Mouse (Mus musculus) intestine, embryonic 15.5 days (tissue): Measurements from ENCODE around the gene Msrb3. TPM values are rescaled to one million over a fixed set of nuclear protein-coding genes. Genes with fewer than 3 reads are reported as not detected.

Source experiments
- ATAC-seq: fragments of 200-750 bp; cut with Nextera tagmentation; 2 replicates; pipeline ENCODE4 v1.8.0; 2017; ENCODE audit warnings: moderate TSS enrichment, moderate library complexity
- H3K27ac ChIP-seq: fragments of 300-500 bp; sonication (generic); 2 replicates; pipeline ENCODE4 v1.5.1; 2015; ENCODE audit warnings: mild to moderate bottlenecking, inconsistent platforms
- H3K27me3 ChIP-seq: fragments of 300-500 bp; sonication (generic); replicated peaks from 2 replicates; pipeline ENCODE4 v1.6.1; 2015; ENCODE audit warnings: inconsistent platforms
- H3K36me3 ChIP-seq: fragments of 300-500 bp; sonication (generic); 2 replicates; pipeline ENCODE4 v1.6.1; 2015; ENCODE audit warnings: inconsistent platforms
- H3K4me1 ChIP-seq: fragments of 300-500 bp; sonication (generic); replicated peaks from 2 replicates; pipeline ENCODE4 v1.6.1; 2015; ENCODE audit warnings: inconsistent platforms
- H3K4me2 ChIP-seq: fragments of 300-500 bp; sonication (generic); replicated peaks from 2 replicates; pipeline ENCODE4 v1.6.1; 2015; ENCODE audit warnings: mild to moderate bottlenecking, inconsistent platforms
- H3K4me3 ChIP-seq: fragments of 300-500 bp; sonication (generic); replicated peaks from 2 replicates; pipeline ENCODE4 v1.5.1; 2015; ENCODE audit warnings: inconsistent platforms
- H3K9ac ChIP-seq: fragments of 300-500 bp; sonication (generic); 2 replicates; pipeline ENCODE4 v1.6.1; 2015; ENCODE audit warnings: inconsistent platforms
- H3K9me3 ChIP-seq: fragments of 300-500 bp; sonication (generic); 2 replicates; pipeline ENCODE4 v1.6.1; 2016; ENCODE audit warnings: inconsistent platforms
- WGBS: fragments of 180-500 bp; shearing (Covaris S2); methylation state at CpG from one replicate; pipeline ENCODE4 v1.1.7; 2015; 5-methylcytosine and 5-hydroxymethylcytosine counted together
- polyA plus RNA-seq: library from polyadenylated mRNA; unstranded; fragments of >200 nt; fragmentation: Nextera tagmentation; extraction: Ambion mirVana; gene quantifications from 2 replicates; pipeline ENCODE4 v1.2.1, GENCODE M21; 2015

The Msrb3 gene
- 13.1 and 16.6 TPM in 2 replicates for polyA plus RNA-seq

DNA sequence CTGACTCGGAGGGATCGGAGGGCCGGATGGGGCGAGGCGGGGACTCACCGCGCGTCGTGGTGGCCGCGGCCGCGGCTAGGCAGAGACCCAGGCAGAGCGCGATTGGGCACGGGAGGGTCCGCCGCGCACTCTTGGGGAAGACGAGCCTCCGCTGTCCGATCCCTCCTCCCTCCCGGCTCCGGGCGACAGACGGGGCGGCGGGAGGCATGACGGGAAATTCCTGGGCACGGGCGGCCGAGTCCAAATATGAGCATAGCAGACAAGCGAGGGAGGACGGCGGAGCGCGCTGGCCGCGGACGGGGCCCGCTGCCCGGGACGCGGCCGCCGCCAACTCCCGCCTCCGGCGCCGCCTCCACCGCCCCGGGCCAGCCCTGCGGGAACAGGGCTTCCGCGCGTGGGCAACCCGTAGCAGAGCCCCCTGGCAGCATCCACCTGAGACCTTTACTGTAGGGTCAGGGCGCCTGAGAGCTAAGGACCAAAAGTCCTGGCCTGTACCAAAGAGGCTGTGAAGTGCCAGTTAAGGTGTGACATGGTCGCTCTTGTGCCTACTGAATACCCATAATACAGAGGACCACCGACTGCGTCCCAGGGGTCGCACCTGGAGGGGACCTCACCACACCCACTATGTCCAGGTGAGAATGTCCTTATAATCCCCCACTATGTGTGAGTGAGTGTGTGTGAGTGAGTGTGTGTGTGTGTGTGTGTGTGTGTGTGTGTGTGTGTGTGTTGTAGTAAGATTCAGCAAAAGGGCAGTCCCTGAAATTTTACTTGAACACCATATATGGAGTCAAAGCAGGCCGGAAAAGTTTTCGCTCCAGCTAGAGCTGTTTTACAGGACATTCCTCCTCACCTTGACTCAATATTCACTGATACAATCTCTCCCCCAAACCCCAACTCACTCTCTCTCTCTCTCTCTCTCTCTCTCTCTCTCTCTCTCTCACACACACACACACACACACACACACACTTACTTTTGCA is at the start of gene Msrb3:
Msrb3 (minus strand) TSS at position 317 of the 978 bp plus-strand sequence.
- H3K4me1 ChIP-seq: peaks cover 11% of the 10 kb centered on the region
- H3K27me3 ChIP-seq: peaks cover 7% of the 10 kb centered on the region; the same call in 1 of the 2 replicates
- H3K36me3 ChIP-seq: no peaks in the 10 kb centered on the region
- ATAC-seq: peak; percentile 71
- peak within 1 kb of the TSS; percentile 97 for H3K4me2 ChIP-seq
- H3K27ac ChIP-seq: peak within 1 kb of the TSS; percentile 83
- WGBS: 1% methylated on average over 56 of the region's 64 CpGs
- H3K9me3 ChIP-seq: no peaks in the 10 kb centered on the region
- peak within 1 kb of the TSS; percentile 64 for H3K4me3 ChIP-seq
- H3K9ac ChIP-seq: peak within 1 kb of the TSS; percentile 65

DNA sequence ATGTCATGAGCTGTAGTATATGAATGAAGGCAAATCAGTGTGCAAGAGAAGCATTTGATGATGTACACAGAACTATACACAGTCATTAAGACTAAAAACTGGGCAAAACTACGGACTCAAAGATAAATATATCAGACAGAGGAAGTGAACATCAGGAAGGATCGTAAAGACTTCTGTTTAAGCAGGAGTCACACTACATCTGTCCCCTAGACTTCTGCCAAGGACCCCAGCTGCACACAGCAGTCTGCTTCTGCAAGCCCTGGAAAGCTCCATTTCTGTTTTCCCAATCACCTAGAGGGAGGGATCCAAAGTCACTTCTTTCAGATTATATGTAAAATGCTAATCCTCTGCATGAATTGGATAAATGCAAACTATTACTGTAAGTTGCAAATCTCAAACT is 49.6 kb upstream of the Msrb3 start:
- ATAC-seq: no peak
- Histone ChIP-seq H3K9ac (no peak overlapping the region), H3K27ac (no peak overlapping the region), H3K4me1 (no peaks in the 10 kb centered on the region), H3K4me3 (no peak overlapping the region), H3K4me2 (no peak overlapping the region), H3K27me3 (no peaks in the 10 kb centered on the region), H3K36me3 (no peaks in the 10 kb centered on the region), H3K9me3 (no peaks in the 10 kb centered on the region)
- 38% methylated on average over 2 of the region's 2 CpGs for WGBS

- no peak overlapping the region for H3K4me2 ChIP-seq
- no peaks in the 10 kb centered on the region for H3K4me1 ChIP-seq
- H3K36me3 ChIP-seq: no peaks in the 10 kb centered on the region
- no peak overlapping the region for H3K4me3 ChIP-seq
- no peaks in the 10 kb centered on the region for H3K9me3 ChIP-seq
- no peak overlapping the region for H3K9ac ChIP-seq
- whole genome bisulfite sequencing: 80% methylated on average over 2 of the region's 2 CpGs
- no peaks in the 10 kb centered on the region for H3K27me3 ChIP-seq
- ATAC-seq: no peak
- no peak overlapping the region for H3K27ac ChIP-seq
Observed at GRCm38 (mm10) chr10:120947842-120948241, 48.9 kb upstream of the Msrb3 start.

DNA sequence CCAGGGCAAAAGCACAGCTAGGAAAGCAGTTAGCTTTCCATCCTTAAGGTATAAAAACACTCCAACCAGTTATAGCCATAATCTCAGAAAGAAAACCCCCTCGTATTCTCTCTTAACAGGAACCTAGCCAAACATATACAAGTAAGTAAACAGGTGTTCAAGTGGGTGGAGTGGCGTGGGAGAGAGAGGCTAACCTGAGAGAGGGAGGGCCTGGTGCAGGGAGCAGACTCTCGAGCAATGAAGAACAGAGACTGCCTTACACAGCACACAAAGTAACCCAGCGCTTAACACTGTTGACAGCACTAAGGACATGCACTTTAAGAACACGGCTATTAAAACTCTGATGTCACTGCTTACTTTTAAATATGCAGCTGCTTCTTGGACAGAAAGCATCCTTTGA is 47.9 kb upstream of the Msrb3 start:
- Histone ChIP-seq H3K9me3 (no peaks in the 10 kb centered on the region), H3K27me3 (no peaks in the 10 kb centered on the region), H3K36me3 (no peaks in the 10 kb centered on the region), H3K4me1 (no peaks in the 10 kb centered on the region), H3K4me3 (no peak overlapping the region), H3K9ac (no peak overlapping the region), H3K4me2 (no peak overlapping the region), H3K27ac (no peak overlapping the region)
- no peak for ATAC-seq
- WGBS: 80% methylated on average over 5 of the region's 5 CpGs

- Histone ChIP-seq H3K27ac (no peak overlapping the region), H3K4me2 (no peak overlapping the region), H3K27me3 (no peaks in the 10 kb centered on the region), H3K4me1 (no peaks in the 10 kb centered on the region), H3K36me3 (peaks cover 4% of the 10 kb centered on the region; the same call in 1 of the 2 replicates), H3K4me3 (no peak overlapping the region), H3K9ac (no peak overlapping the region), H3K9me3 (no peaks in the 10 kb centered on the region)
- WGBS: 75% methylated on average over 2 of the region's 2 CpGs
- no peak for ATAC-seq
Observed at GRCm38 (mm10) chr10:120938904-120939208, 40.0 kb upstream of the Msrb3 start.

DNA sequence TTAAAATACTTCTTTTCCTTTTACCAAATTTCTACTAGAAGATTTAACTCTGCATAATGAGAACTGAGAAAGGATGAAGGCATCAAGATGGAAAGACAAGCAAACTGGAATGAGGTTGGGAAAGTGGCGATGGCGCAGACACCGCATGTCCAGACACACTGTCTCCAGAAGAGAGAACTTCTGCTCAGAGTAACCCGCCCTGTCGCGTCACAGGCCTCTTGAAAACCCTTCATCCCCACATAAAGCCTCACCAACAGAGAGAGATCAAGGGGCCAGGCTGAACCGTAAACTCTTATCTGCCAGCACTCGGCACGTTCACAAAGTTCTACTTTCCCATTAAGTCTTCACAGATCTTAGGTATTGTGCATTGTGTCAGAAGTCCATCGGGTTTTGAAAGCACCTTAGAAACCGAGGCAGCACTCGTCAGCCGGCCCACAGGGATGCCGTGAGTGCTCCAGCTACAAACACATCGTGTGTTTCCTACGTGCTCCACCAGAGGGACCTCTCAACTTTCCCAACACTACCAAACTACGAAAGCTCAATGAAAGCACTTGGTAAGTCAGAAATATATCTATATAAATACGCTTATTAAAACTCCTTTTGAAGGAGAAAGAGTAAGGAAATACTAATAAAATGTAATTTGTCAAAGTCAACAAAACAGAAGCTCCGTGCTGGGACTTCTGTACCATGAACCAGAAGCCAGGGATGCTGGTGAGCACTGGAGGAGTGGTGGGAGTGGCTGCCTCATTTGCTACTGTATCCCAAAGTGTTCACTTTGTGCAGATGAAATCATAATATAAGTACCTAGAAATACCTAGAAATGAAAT is 39.4 kb upstream of the Msrb3 start:
- Histone ChIP-seq H3K4me2 (no peak overlapping the region), H3K27ac (no peak overlapping the region), H3K36me3 (peaks cover 4% of the 10 kb centered on the region; the same call in 1 of the 2 replicates), H3K4me3 (no peak overlapping the region), H3K27me3 (no peaks in the 10 kb centered on the region), H3K4me1 (no peaks in the 10 kb centered on the region), H3K9ac (no peak overlapping the region), H3K9me3 (no peaks in the 10 kb centered on the region)
- 47% methylated on average over 19 of the region's 19 CpGs for WGBS
- ATAC-seq: peak; percentile 59; the same call in 1 of the 2 replicates

- Histone ChIP-seq H3K9me3 (no peaks in the 10 kb centered on the region), H3K4me1 (no peaks in the 10 kb centered on the region), H3K27me3 (no peaks in the 10 kb centered on the region), H3K9ac (no peak overlapping the region), H3K36me3 (peaks cover 6% of the 10 kb centered on the region; the same call in 1 of the 2 replicates), H3K4me2 (no peak overlapping the region), H3K27ac (no peak overlapping the region), H3K4me3 (no peak overlapping the region)
- ATAC-seq: no peak
- 84% methylated on average over 7 of the region's 7 CpGs for WGBS
Observed at GRCm38 (mm10) chr10:120929536-120929935, 30.6 kb upstream of the Msrb3 start.

- no peak for ATAC-seq
- Histone ChIP-seq H3K9me3 (no peaks in the 10 kb centered on the region), H3K9ac (no peak overlapping the region), H3K27me3 (no peaks in the 10 kb centered on the region), H3K27ac (no peak overlapping the region), H3K4me1 (no peaks in the 10 kb centered on the region), H3K36me3 (peaks cover 6% of the 10 kb centered on the region; the same call in 1 of the 2 replicates), H3K4me3 (no peak overlapping the region), H3K4me2 (no peak overlapping the region)
- WGBS: 73% methylated on average over 5 of the region's 5 CpGs
Observed at GRCm38 (mm10) chr10:120928183-120928582, 29.3 kb upstream of the Msrb3 start.

GRCm38 (mm10) chr10:120926156-120926555 is 27.3 kb upstream of the Msrb3 start:
- H3K27ac ChIP-seq: no peak overlapping the region
- H3K4me1 ChIP-seq: no peaks in the 10 kb centered on the region
- no peak overlapping the region for H3K9ac ChIP-seq
- no peak overlapping the region for H3K4me3 ChIP-seq
- H3K4me2 ChIP-seq: no peak overlapping the region
- no peak for ATAC-seq
- H3K27me3 ChIP-seq: no peaks in the 10 kb centered on the region
- no peaks in the 10 kb centered on the region for H3K9me3 ChIP-seq
- 0 out of 2 replicates have a peak, but pooled peaks cover 4% of the 10 kb centered on the region for H3K36me3 ChIP-seq
- 89% methylated on average over 8 of the region's 8 CpGs for WGBS

- Histone ChIP-seq H3K4me2 (no peak overlapping the region), H3K4me3 (no peak overlapping the region), H3K9me3 (no peaks in the 10 kb centered on the region), H3K4me1 (no peaks in the 10 kb centered on the region), H3K27me3 (no peaks in the 10 kb centered on the region), H3K36me3 (0 out of 2 replicates have a peak, but pooled peaks cover 4% of the 10 kb centered on the region), H3K9ac (no peak overlapping the region), H3K27ac (no peak overlapping the region)
- no peak for ATAC-seq
- 71% methylated on average over 2 of the region's 2 CpGs for WGBS
Observed at GRCm38 (mm10) chr10:120921501-120921900, 22.6 kb upstream of the Msrb3 start.

- Histone ChIP-seq H3K27ac (no peak overlapping the region), H3K9ac (no peak overlapping the region), H3K4me1 (no peaks in the 10 kb centered on the region), H3K36me3 (no peaks in the 10 kb centered on the region), H3K9me3 (no peaks in the 10 kb centered on the region), H3K27me3 (no peaks in the 10 kb centered on the region), H3K4me2 (no peak overlapping the region), H3K4me3 (no peak overlapping the region)
- ATAC-seq: no peak
- 81% methylated on average over 11 of the region's 11 CpGs for WGBS
Observed at GRCm38 (mm10) chr10:120920604-120921003, 21.7 kb upstream of the Msrb3 start.

GRCm38 (mm10) chr10:120916250-120916649 is 17.3 kb upstream of the Msrb3 start:
- Histone ChIP-seq H3K9me3 (no peaks in the 10 kb centered on the region), H3K4me1 (no peaks in the 10 kb centered on the region), H3K4me2 (no peak overlapping the region), H3K9ac (no peak overlapping the region), H3K4me3 (no peak overlapping the region), H3K27ac (no peak overlapping the region), H3K27me3 (no peaks in the 10 kb centered on the region), H3K36me3 (no peaks in the 10 kb centered on the region)
- ATAC-seq: no peak
- WGBS: 87% methylated on average over 5 of the region's 5 CpGs
